Mouse (Mus musculus): ENCODE results near the gene Cep295nl.
"Not testable (repeated sequence)": the region's sequence is repeated elsewhere in the genome, so short reads cannot be mapped to it uniquely, and the experiment has no call there.

Cep295nl gene

DNA sequence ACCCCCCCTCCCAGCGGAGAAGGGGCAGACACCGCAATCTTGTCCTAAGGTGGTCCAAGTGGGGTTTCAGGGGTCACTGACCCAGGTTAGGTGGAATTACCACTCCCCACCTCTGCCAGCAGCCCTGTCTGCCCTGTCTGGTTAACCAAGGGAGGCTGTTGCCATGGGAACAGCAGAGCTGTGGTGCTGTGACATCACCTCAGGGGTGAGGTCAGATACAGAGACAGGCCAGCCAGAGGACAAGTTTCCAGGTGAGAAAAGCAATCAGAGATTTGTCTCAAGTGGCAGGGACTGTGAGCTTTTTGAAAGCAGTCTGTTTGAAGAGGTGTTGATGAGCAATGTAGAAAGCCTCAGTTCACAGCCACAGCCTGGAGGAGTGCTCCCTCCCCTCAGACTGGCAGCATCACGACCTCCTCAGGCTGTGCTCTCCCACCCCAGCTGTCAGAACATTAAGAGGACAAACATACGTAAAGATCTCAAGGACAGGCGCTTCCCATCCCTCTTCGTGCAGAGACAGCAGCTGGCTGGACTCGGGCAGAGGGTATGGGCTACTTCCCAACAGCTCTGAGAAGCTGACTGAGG, at the start of gene Cep295nl:
TSS of gene Cep295nl (minus strand) at position 101 of the 582 bp plus-strand sequence.
- DNase-seq (ENCODE audit: low spot score), result no peak

DNA sequence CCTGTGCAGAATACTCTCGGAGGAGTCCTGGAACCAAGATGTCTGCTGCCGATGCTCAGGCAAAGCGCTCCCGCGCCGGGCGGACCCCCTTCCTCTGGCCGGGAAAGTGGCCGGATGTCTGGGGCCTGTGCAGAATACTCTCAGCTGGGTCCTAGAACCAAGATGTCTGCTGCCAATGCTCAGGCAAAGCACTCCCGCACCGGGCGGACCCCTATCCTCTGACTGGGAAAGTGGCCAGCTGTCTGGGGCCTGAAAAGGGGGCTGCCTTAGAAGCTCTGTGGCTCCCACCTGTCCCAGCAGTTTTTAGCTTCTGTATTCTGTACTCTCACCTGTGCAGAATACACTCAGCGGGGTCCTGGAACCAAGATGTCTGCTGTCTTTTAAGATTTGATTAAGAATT, 45.5 kb upstream of the Cep295nl start:
- not testable (repeated sequence) for DNase-seq (ENCODE audit: low spot score)

DNA sequence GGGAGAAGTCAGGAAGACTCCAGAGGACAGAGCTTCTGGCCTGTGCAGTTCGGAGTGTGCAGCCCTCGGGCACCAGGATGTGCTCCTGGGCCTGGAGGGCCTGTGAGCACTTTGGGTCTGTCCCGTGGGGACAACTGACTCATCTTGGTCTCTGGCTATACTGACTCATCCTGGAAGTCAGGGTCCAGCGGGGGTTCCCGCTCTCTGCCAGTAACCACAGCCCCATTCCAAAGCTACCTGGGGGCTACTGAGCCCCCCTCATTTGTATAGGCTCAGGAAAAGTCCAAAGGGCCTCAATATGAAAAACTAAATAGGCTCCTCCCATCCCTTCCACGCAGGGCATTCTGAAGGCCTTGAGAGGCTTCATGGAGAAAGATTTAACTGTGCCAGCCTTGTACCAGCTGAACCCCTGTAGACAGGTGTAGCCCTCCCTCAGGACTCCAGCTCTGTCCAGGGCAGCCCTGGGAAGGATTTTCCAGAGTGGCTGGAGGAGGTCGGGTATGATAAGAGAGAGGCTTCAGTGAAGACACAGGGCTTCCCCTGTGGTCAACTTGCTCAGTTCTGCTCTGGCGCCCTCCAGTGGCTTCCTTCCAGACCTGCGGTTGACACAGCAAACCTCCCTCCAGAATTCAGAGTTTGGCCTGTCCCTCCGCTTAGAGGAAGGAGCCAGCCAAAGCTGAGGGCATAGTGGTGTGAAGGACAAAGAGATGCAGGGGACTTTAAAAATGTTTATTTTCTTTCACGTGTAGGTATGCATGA, 37.1 kb upstream of the Cep295nl start:
- DNase-seq (ENCODE audit: low spot score), result peak; percentile 91

DNA sequence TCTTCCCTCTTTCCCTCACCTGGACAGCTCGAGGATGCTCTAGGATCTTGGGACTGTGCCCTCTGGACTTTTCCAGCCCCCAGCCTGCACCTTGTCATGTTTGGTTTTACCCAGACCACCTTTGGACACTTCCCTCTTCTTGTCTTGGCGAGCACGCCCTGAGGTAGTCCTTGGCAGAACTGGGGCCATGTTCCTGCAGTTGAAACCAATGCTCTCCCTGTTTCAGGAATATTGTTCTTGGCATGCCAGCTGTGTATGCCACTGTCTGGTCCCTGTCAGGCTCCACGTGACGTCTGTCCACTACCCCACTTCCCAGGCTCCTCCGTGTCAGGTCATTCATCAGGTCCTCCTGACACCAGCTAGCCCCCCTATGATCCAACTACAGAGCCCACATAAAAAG, 36.4 kb upstream of the Cep295nl start:
- no peak for DNase-seq (ENCODE audit: low spot score)

GRCm38 (mm10) chr11:118376323-118376722, 34.0 kb upstream of the Cep295nl start:
- DNase-seq (ENCODE audit: low spot score), result not testable (repeated sequence)

- DNase-seq (ENCODE audit: low spot score), result no peak
Observed at GRCm38 (mm10) chr11:118375881-118376280, 33.6 kb upstream of the Cep295nl start.

DNA sequence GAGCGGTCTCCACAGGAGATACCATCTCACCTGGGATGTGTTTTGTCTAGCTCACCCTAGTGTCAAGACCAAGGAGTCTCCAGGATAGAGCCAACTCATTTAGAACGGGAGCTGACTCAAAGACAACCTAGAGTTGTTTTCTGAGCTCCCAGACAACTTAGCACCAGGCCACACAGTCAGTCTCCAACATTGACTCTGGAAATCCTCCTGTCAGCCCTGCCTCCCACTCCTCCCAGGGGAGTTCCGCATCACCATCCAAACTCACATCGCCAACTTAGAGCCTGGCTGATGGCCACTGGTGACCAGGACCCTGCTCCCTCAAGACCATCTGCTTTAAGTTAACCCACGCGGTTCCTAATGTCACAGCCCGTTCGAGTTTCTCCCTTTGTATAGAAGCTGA, 33.2 kb upstream of the Cep295nl start:
- no peak for DNase-seq (ENCODE audit: low spot score)

GRCm38 (mm10) chr11:118375006-118375405, 32.7 kb upstream of the Cep295nl start:
- no peak for DNase-seq (ENCODE audit: low spot score)

- DNase-seq (ENCODE audit: low spot score), result no peak
Observed at GRCm38 (mm10) chr11:118374506-118374905, 32.2 kb upstream of the Cep295nl start.

GRCm38 (mm10) chr11:118372641-118373040, 30.3 kb upstream of the Cep295nl start:
- DNase-seq (ENCODE audit: low spot score), result no peak

DNA sequence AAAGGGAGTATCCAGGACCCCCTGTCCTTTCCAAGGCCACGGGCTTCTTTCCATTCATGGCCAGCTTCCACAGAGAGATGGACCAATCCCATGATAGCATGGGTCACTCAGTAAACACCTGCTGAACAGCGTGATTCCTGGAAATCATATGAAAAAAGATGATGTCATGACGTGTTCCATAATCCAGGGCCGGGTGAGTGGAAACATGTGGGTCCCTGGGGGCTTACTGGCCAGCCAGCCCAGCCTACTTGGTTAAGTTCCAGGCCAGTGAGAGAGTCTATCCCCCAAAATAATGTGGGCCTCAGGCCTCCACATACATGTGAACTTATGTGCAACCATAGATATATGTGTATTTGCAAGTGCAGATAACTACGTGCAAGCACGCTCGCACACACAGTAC, 29.6 kb upstream of the Cep295nl start:
- DNase-seq (ENCODE audit: low spot score), result no peak

- DNase-seq (ENCODE audit: low spot score), result no peak
Observed at GRCm38 (mm10) chr11:118369657-118370056, 27.4 kb upstream of the Cep295nl start.

- DNase-seq (ENCODE audit: low spot score), result no peak
Observed at GRCm38 (mm10) chr11:118369251-118369650, 27.0 kb upstream of the Cep295nl start.

DNA sequence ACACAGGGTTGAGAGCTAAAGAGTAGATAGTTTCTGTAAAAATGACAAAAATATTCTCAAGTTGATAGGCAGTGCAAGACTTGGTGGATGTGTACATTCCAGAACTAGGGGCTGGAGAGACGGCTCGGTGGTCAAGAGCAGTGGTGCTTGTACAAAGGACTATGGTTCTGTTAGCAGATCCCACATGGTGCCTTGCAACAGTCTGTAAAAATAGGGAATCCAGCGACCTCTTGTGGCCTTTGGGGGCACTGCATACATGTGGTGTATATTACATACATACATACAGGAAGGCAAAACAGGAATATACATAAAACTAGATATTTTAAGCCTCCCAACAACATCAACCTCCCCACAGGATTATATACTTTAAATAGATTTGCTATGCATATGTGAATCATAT, 26.0 kb upstream of the Cep295nl start:
- no peak for DNase-seq (ENCODE audit: low spot score)

DNA sequence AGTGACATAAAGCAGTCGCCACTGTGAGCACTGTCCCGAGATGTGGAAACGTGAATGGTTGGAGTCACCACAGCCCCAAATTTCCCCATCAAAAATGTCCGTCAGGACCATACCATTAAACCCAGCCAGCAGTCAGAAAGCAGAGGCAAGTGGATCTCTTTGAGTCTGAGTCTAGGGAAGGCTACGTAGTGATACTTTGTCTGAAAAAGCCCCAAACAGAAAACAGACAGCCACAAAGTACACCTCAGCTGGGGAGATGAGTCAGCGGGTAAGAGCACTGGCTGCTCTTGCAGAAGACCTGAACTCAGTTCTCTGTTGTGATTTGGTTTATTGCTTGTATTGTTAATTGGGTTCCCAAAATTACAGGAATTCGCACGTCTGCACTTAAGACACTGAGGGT, 24.3 kb upstream of the Cep295nl start:
- DNase-seq (ENCODE audit: low spot score), result peak; percentile 1

DNA sequence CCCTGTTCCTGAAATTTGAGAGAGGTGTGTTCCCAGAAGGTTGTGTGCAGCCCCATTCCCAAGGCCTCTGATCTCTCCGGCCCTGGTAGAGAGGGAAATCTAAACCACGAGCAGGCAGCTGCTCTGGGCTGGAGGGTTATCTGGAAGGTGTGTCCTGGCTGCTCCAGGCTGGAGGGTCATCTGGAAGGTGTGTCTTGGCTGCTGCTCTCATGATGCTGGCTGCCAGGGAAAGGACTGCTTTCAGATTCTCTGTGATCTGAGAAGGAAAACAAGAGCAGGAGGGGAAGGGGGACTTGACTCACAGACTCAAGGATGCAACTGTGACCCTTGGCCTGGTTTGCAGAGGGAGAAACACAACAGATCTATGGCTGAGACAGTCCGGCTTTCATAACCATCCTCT, 23.8 kb upstream of the Cep295nl start:
- DNase-seq (ENCODE audit: low spot score), result peak; percentile 3

- DNase-seq (ENCODE audit: low spot score), result no peak
Observed at GRCm38 (mm10) chr11:118365171-118365570, 22.9 kb upstream of the Cep295nl start.

GRCm38 (mm10) chr11:118364021-118364420, 21.7 kb upstream of the Cep295nl start:
- no peak for DNase-seq (ENCODE audit: low spot score)

GRCm38 (mm10) chr11:118362971-118363518, 20.7 kb upstream of the Cep295nl start:
- no peak for DNase-seq (ENCODE audit: low spot score)

- no peak for DNase-seq (ENCODE audit: low spot score)
Observed at GRCm38 (mm10) chr11:118362501-118362900, 20.2 kb upstream of the Cep295nl start.

DNA sequence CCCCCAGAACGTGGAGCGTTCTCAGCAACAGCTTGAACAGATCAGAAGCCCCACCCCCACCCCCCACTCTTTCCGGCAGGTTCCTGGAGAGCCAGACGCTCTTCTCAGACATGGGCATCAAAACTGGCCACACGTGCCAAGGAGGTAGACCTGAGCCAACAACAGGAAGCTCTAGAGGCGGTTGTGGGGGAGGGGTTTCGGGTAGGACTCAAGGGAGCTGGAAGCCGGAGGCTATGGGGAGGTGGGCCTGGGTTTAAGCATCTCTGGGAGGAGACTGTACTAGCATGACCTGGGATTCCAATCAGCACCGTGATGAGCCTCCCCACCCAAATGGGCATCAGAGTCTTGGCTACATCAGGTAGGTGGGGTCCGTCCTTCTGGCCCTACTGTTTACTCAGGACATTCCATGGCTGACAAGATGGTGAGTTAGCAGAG, 18.6 kb upstream of the Cep295nl start:
- peak; percentile 57 for DNase-seq (ENCODE audit: low spot score)

DNA sequence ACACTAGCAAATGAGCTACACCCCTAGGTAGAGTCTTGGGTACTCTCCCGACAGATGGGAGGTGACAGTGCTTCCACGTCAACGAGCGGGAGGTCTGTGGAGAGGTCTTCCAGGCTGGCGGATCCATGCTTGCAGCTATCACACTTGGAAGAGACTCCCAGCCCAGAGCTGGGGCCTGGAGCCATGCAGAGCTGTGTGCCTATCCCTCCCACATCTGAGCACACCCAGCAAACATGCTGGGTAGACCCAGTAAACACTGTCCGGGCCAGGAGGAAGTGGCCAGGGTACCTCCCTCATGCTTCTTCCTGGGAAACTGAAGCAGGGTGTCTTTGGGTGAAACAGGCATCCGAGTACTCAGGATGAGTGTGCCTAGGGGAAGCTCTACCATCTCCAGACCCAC, 18.2 kb upstream of the Cep295nl start:
- no peak for DNase-seq (ENCODE audit: low spot score)

DNA sequence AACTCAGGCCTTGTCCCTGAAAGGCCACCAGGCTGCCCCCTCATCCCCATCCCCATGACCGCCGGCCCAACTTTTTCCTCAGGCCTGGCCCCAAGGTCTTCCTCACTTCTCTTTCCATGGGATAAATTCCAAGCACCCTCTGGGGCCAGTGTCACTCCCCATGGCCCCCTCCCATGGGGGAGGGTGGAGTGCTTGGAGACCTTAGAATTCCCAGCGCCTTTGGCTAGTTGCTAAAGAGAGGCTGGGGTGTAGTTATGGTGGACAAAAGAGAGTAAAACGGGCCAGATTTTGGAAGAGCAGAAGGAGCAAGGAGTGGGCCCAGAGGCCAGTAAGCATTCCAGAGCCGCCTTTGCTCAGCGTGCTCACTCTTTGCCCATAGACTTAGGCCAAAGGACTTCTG, 13.3 kb upstream of the Cep295nl start, which contains the start of gene Timp2:
TSS of gene Timp2 (minus strand) at position 101 of the 400 bp plus-strand sequence.
- DNase-seq (ENCODE audit: low spot score), result no peak

All from urinary bladder, postnatal 25 days (tissue).